Mouse (Mus musculus): ENCODE measurements around the gene 4930524N10Rik. TPM values are rescaled to one million over a fixed set of nuclear protein-coding genes. Genes with fewer than 3 reads are reported as not detected.

4930524N10Rik gene
- polyA plus RNA-seq (2015; fragmentation: Nextera tagmentation; extraction: Ambion mirVana), result not detected in 2 replicates

DNA sequence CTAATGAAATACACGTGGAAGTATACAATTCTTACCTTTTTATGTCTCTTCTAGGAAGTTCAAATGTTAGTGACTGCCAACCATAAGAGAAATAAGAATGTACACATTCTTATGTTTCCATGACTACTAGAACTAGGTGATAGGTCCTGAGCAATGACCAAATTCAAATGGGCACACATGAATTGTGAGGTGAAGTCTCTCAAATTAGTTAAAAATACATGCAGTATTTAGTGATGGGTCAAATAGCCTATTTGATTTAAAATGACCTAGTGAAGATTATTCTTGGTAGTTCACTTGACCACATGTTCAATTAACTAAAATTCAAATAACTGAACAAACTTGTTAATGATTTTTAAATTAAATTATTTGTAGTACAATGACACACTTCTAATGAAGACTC lies at the start of gene 4930524N10Rik:
4930524N10Rik (minus strand) TSS at position 101 of the 400 bp plus-strand sequence.
- Histone ChIP-seq H3K4me2 (no peak within 1 kb of the TSS), H3K27ac (replicated peaks) (no peak within 1 kb of the TSS), H3K9ac (replicated peaks) (no peak within 1 kb of the TSS), H3K36me3 (no peaks in the 10 kb centered on the region), H3K27me3 (replicated peaks) (no peaks in the 10 kb centered on the region), H3K4me1 (no peaks in the 10 kb centered on the region), H3K4me3 (replicated peaks) (no peak within 1 kb of the TSS), H3K9me3 (replicated peaks) (no peaks in the 10 kb centered on the region)
- 38% methylated on average over 1 of the region's 1 CpGs for WGBS
- ATAC-seq (ENCODE audit: low FRiP score), result no peak

DNA sequence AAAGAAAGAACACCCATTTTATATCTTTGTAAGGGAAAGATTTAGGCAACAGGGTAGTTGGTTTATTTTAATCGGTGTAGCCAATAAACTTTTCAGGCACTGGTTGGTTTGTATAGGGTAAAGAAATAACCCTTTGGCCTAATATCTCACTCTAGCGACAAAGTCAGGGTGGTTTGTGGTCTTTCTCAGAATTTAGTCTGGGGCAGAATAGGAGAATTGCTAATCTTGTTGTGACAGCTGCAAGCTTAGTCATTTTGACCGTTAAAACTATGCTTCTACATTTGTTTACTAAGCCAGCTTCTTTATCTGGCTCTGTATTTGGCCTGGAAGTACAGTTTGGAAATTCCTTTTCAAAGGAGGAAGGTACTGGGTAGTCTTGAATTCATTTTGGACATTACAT lies 6.8 kb upstream of the 4930524N10Rik start:
- 74% methylated on average over 3 of the region's 3 CpGs for WGBS

DNA sequence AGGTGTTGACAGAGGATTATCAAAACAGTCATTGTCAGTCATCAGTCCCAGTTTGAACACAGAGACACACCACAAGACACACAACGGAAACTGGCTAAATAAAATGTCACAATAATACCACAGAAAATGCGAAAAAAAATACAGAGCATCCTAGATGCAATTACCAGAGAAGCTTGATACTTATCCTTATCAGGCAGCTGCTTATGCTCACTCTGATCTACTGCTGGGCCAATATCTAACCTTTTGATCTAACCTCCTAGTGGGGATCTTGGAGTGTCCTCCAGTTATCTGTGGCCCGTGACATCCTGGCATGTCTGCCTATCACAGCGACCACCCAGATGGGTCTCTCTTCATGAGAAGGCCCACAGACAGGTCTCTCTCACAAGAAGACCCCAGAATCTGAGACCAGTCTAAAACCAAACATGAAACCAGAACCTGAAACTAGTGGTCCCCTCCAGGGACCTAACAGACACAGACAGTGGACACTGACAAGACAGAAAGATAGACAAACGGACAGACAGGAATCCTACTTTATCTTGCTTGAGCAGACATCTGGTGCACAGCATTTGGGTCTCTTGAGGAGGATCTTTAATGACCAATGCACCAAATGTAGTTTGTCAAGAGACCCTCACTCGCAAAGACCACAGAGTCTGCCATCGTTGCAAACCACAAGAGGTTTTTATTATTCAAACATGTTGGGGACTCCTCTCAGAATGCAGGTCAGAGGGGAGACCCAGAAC lies 6.3 kb upstream of the 4930524N10Rik start:
- no peak overlapping the region for H3K4me2 ChIP-seq
- no peak overlapping the region for H3K27ac ChIP-seq (replicated peaks)
- no peak overlapping the region for H3K4me3 ChIP-seq (replicated peaks)
- no peaks in the 10 kb centered on the region for H3K36me3 ChIP-seq
- no peaks in the 10 kb centered on the region for H3K27me3 ChIP-seq (replicated peaks)
- WGBS, result 88% methylated on average over 7 of the region's 7 CpGs
- no peaks in the 10 kb centered on the region for H3K4me1 ChIP-seq
- no peak for ATAC-seq (ENCODE audit: low FRiP score)
- no peaks in the 10 kb centered on the region for H3K9me3 ChIP-seq (replicated peaks)
- H3K9ac ChIP-seq (replicated peaks), result no peak overlapping the region

More for the DNA sequence above, 6.8 kb upstream of the 4930524N10Rik start:
- Histone ChIP-seq H3K4me1 (no peaks in the 10 kb centered on the region), H3K9me3 (replicated peaks) (no peaks in the 10 kb centered on the region), H3K4me3 (replicated peaks) (no peak overlapping the region), H3K4me2 (no peak overlapping the region), H3K27me3 (replicated peaks) (no peaks in the 10 kb centered on the region), H3K9ac (replicated peaks) (no peak overlapping the region), H3K27ac (replicated peaks) (no peak overlapping the region), H3K36me3 (no peaks in the 10 kb centered on the region)
- no peak for ATAC-seq (ENCODE audit: low FRiP score)

DNA sequence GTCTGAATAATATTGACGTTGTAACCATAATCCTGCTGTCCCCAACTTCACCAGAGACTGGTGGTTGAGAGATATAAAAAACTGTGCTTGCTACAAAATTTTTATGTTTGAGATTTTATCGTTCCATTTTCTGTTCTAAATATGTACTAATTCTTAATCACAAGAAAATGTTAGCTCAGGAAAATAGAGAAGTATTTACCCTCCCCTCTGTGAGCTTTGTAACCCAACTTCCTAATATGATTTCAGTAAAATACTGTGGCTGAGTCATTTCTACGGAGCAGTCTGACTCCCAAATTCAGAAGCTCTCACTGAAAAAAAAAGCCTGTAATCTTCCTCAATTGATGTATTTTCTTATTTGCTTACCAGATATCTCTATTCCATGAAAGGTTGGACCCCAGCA lies 4.7 kb upstream of the 4930524N10Rik start:
- no peak for ATAC-seq (ENCODE audit: low FRiP score)
- Histone ChIP-seq H3K27ac (replicated peaks) (no peak overlapping the region), H3K4me1 (no peaks in the 10 kb centered on the region), H3K36me3 (no peaks in the 10 kb centered on the region), H3K4me2 (no peak overlapping the region), H3K9me3 (replicated peaks) (no peaks in the 10 kb centered on the region), H3K4me3 (replicated peaks) (no peak overlapping the region), H3K27me3 (replicated peaks) (no peaks in the 10 kb centered on the region), H3K9ac (replicated peaks) (no peak overlapping the region)
- WGBS, result 82% methylated on average over 3 of the region's 3 CpGs

Other genes with a start within 250 kb of the 4930524N10Rik start
- gene Gm15140, start 222.7 kb downstream of the 4930524N10Rik start, polyA plus RNA-seq (2015; fragmentation: Nextera tagmentation; extraction: Ambion mirVana), result not detected in 2 replicates
- not detected in 2 replicates for gene Samt4, start 138.6 kb upstream of the 4930524N10Rik start, polyA plus RNA-seq (2015; fragmentation: Nextera tagmentation; extraction: Ambion mirVana)
- gene Samt2, start 236.0 kb upstream of the 4930524N10Rik start, polyA plus RNA-seq (2015; fragmentation: Nextera tagmentation; extraction: Ambion mirVana), result not detected in 2 replicates